Mouse (Mus musculus) ES-Bruce4 (cell line): Measurements from ENCODE around the gene Agr2.

Source experiments
- CTCF ChIP-seq: IDR thresholded peaks from one replicate; pipeline ENCODE4 v1.8.1; 2011; ENCODE audit warnings: low read depth, low read length
- EP300 ChIP-seq: IDR thresholded peaks from 2 replicates; pipeline ENCODE4 v1.6.1; 2011; ENCODE audit warnings: low read depth, low read length; ENCODE audit not compliant: insufficient read depth

DNA sequence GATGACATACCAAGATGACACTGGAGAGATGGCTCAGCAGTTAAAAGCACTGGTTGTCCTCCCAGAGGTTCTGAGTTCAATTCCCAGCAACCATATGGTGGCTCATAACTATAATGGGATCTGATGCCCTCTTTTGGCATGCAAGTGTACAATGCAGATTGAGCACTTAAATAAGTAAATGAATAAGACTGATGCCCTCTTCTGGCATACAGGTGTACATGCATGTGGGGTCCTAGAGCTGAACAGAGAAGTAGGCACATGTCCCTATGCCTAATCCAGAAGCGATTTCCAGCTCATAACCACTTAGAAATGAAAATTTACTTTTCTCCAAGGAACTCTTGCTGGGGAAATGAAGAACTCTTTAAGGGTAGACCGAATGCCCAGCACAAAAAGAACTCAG is 35.5 kb upstream of the Agr2 start:
- TF ChIP-seq CTCF (no peak), EP300 (no peak)
